Mouse (Mus musculus) thymus, adult 2 months (tissue): ENCODE measurements around the gene Meis2.

Experiments
- CTCF ChIP-seq: fragments of 200-500 bp; IDR thresholded peaks from 2 replicates; pipeline ENCODE4 v1.5.1; 2012; ENCODE audit warnings: mild to moderate bottlenecking, control low read depth, low read length, moderate library complexity, borderline replicate concordance; ENCODE audit not compliant: control insufficient read depth, poor library complexity, insufficient read depth; ENCODE audit errors: extremely low read depth
- POLR2A ChIP-seq: fragments of 200-500 bp; IDR thresholded peaks from 2 replicates; pipeline ENCODE4 v1.6.1; 2012; ENCODE audit warnings: mild to moderate bottlenecking, low read length, control low read depth, moderate library complexity; ENCODE audit not compliant: control insufficient read depth, poor library complexity, insufficient read depth; ENCODE audit errors: extremely low read depth

GRCm38 (mm10) chr2:116101221-116101620 is 35.6 kb upstream of the Meis2 start:
- TF ChIP-seq POLR2A (no peak), CTCF (no peak)
